Mouse (Mus musculus): ENCODE data around the gene Rpl29. TPM values are rescaled to one million over a fixed set of nuclear protein-coding genes. Genes with fewer than 3 reads are reported as not detected.

Rpl29 gene
- polyA plus RNA-seq, 1 experiment from 2014 or later, result 881 TPM

DNA sequence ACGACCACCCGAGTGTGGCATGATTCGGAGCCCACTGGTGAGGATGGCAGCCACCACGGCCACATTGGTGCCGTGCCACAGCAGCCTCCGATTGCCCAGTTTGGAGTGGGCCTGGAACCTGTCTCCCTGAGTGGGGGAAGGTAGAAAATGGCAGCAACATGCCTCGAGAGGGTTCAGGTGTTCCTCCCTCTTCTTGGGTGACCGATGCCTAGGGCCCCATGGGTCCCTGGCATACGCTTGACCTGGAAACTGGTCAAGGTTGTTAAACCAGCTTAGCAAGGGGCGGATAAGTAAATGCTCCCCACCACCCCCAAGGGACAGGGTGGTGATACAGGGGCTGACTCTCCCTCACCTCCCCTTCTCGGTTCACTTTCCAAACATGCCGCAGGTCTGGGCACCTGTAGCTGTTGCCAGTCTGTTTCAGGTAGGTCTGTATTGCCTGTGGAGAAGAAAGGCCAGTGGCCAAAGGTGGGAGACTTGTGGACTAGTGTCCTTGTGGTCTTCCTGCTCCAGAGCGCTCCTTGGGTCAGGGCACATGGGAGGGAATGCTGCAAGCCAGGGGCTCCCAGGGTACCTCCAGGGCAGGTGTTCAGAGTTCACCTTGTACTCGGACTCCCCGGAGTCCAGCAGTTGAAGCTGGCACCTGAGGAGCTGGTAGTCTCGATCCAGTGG is 44.0 kb downstream of the Rpl29 start:
- Histone ChIP-seq H3K27ac (ENCODE audit: low read length) (no peak overlapping the region), H3K4me3 (replicated peaks; ENCODE audit: low read length) (no peak overlapping the region), H3K4me1 (ENCODE audit: control insufficient read depth, insufficient read depth, low read length) (peaks cover 38% of the 10 kb centered on the region), H3K9ac (ENCODE audit: low read length) (no peak overlapping the region), H3K9me3 (replicated peaks; ENCODE audit: control insufficient read depth, low read length) (no peaks in the 10 kb centered on the region), H3K27me3 (ENCODE audit: control insufficient read depth, insufficient read depth, low read length) (no peaks in the 10 kb centered on the region), H3K4me2 (ENCODE audit: low read depth, low read length) (no peak overlapping the region), H3K36me3 (ENCODE audit: control insufficient read depth, insufficient read depth, low read length) (no peaks in the 10 kb centered on the region)
- ATAC-seq (ENCODE audit: insufficient read depth, low FRiP score), result no peak
- WGBS, result 83% methylated on average over 16 of the region's 16 CpGs

DNA sequence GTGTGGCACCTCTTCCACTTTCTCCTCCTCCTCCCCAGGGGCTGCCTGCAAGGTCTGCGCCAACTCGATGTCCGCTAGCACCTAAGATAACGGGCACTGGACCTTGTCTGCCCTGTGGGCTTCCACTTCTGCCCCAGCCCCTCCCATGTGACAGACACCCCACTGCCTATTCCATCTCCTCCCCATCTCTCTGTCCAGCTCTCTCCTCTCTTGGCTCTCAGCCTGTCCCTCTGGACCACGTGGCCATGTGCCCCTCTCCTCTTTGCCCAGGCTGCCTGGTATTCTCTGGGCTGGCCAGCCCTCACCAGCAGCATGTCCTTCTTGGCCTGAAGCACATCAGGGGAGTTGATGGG is 44.5 kb downstream of the Rpl29 start:
- no peak overlapping the region for H3K4me2 ChIP-seq (ENCODE audit: low read depth, low read length)
- H3K9me3 ChIP-seq (replicated peaks; ENCODE audit: control insufficient read depth, low read length), result no peaks in the 10 kb centered on the region
- no peak for ATAC-seq (ENCODE audit: insufficient read depth, low FRiP score)
- WGBS, result 67% methylated on average over 5 of the region's 5 CpGs
- H3K27ac ChIP-seq (ENCODE audit: low read length), result no peak overlapping the region
- no peaks in the 10 kb centered on the region for H3K36me3 ChIP-seq (ENCODE audit: control insufficient read depth, insufficient read depth, low read length)
- no peak overlapping the region for H3K4me3 ChIP-seq (replicated peaks; ENCODE audit: low read length)
- H3K9ac ChIP-seq (ENCODE audit: low read length), result no peak overlapping the region; the same call in 1 of the 2 replicates
- peaks cover 40% of the 10 kb centered on the region for H3K4me1 ChIP-seq (ENCODE audit: control insufficient read depth, insufficient read depth, low read length)
- no peaks in the 10 kb centered on the region for H3K27me3 ChIP-seq (ENCODE audit: control insufficient read depth, insufficient read depth, low read length)

DNA sequence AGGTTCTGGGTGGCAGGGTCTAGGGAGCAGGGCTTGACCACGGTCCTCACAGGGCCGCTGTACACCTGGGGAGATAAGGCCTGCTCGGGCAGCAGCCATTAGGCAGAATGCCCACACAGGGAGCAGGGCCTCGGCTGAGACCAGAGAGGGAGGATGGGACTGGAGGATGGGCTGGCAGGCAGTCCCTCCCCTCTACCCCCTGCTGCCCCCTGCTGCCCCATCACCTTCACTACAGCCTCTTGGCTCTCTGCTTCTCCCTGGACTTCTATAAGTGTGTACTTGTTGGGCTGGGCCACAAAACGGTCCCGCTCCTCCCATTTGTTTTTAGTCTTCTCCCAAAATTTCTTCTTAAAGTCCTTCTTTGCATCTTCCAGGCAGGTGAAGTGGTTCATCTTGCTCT is 45.2 kb downstream of the Rpl29 start:
- Histone ChIP-seq H3K4me1 (ENCODE audit: control insufficient read depth, insufficient read depth, low read length) (peaks cover 40% of the 10 kb centered on the region), H3K4me2 (ENCODE audit: low read depth, low read length) (0 out of 2 replicates have a peak overlapping the region, but pooled peaks have one; percentile 5)

DNA sequence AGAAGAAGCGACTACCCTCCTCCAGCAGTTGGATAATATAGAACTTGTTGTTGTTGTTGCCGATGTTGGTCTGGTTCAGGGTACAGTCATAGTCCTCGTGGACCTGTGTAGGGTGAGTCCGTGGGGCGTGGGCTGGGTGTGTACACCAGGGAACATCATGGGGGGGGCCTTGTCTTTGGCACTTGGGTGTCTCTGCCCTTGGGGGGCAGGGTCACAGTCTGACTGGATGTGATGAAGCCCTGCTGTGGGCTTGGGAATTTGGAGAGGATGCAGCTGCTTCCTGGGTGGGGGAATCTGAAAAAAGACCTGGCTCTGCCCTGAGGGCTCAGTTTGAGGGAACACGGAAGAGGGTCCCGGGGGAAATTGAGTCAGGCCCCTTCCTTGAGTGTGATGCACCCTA is 45.8 kb downstream of the Rpl29 start:
- no peak overlapping the region for H3K27ac ChIP-seq (ENCODE audit: low read length)
- WGBS, result 60% methylated on average over 7 of the region's 7 CpGs
- no peaks in the 10 kb centered on the region for H3K9me3 ChIP-seq (replicated peaks; ENCODE audit: control insufficient read depth, low read length)
- H3K4me1 ChIP-seq (ENCODE audit: control insufficient read depth, insufficient read depth, low read length), result peaks cover 40% of the 10 kb centered on the region
- no peak overlapping the region for H3K4me3 ChIP-seq (replicated peaks; ENCODE audit: low read length)
- no peaks in the 10 kb centered on the region for H3K27me3 ChIP-seq (ENCODE audit: control insufficient read depth, insufficient read depth, low read length)
- H3K4me2 ChIP-seq (ENCODE audit: low read depth, low read length), result peak overlapping the region; percentile 56; the same call in 1 of the 2 replicates
- H3K9ac ChIP-seq (ENCODE audit: low read length), result peak overlapping the region; percentile 55; the same call in 1 of the 2 replicates
- ATAC-seq (ENCODE audit: insufficient read depth, low FRiP score), result no peak
- no peaks in the 10 kb centered on the region for H3K36me3 ChIP-seq (ENCODE audit: control insufficient read depth, insufficient read depth, low read length)

More for the DNA sequence above, 45.2 kb downstream of the Rpl29 start:
- H3K4me3 ChIP-seq (replicated peaks; ENCODE audit: low read length), result no peak overlapping the region
- 5% methylated on average over 6 of the region's 6 CpGs for WGBS
- H3K36me3 ChIP-seq (ENCODE audit: control insufficient read depth, insufficient read depth, low read length), result no peaks in the 10 kb centered on the region
- H3K9ac ChIP-seq (ENCODE audit: low read length), result peak overlapping the region; percentile 55
- no peaks in the 10 kb centered on the region for H3K9me3 ChIP-seq (replicated peaks; ENCODE audit: control insufficient read depth, low read length)
- no peak overlapping the region for H3K27ac ChIP-seq (ENCODE audit: low read length)
- ATAC-seq (ENCODE audit: insufficient read depth, low FRiP score), result no peak
- H3K27me3 ChIP-seq (ENCODE audit: control insufficient read depth, insufficient read depth, low read length), result no peaks in the 10 kb centered on the region

DNA sequence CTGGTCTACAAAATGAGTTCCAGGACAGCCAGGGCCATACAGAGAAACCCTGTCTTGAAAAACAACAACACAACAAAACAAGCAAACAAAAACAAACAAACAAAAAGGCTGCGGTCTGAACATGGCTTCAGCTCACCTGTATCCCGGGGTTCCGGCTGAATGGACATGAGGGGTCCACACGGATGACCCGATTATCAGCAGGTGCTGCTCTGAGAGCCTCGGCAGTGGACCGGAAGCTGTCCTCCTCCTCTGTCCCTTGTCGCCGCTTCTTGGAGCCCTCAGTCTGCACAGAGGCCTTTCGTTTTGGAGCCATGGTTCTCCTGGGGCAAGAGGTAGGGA is 46.4 kb downstream of the Rpl29 start, which contains the start of gene Rrp9:
Gene Rrp9 (plus strand): TSS at position 301 of the 339 bp plus-strand sequence.
- H3K9ac ChIP-seq (ENCODE audit: low read length), result peak within 1 kb of the TSS; percentile 62
- ATAC-seq (ENCODE audit: insufficient read depth, low FRiP score), result no peak
- WGBS, result 87% methylated on average over 10 of the region's 10 CpGs
- peaks cover 4% of the 10 kb centered on the region; the same call in 1 of the 2 replicates for H3K36me3 ChIP-seq (ENCODE audit: control insufficient read depth, insufficient read depth, low read length)
- H3K9me3 ChIP-seq (replicated peaks; ENCODE audit: control insufficient read depth, low read length), result no peaks in the 10 kb centered on the region
- peak within 1 kb of the TSS; percentile 77 for H3K4me3 ChIP-seq (replicated peaks; ENCODE audit: low read length)
- H3K27me3 ChIP-seq (ENCODE audit: control insufficient read depth, insufficient read depth, low read length), result no peaks in the 10 kb centered on the region
- H3K4me1 ChIP-seq (ENCODE audit: control insufficient read depth, insufficient read depth, low read length), result peaks cover 40% of the 10 kb centered on the region
- peak within 1 kb of the TSS; percentile 56 for H3K4me2 ChIP-seq (ENCODE audit: low read depth, low read length)
- H3K27ac ChIP-seq (ENCODE audit: low read length), result peak within 1 kb of the TSS; percentile 82

DNA sequence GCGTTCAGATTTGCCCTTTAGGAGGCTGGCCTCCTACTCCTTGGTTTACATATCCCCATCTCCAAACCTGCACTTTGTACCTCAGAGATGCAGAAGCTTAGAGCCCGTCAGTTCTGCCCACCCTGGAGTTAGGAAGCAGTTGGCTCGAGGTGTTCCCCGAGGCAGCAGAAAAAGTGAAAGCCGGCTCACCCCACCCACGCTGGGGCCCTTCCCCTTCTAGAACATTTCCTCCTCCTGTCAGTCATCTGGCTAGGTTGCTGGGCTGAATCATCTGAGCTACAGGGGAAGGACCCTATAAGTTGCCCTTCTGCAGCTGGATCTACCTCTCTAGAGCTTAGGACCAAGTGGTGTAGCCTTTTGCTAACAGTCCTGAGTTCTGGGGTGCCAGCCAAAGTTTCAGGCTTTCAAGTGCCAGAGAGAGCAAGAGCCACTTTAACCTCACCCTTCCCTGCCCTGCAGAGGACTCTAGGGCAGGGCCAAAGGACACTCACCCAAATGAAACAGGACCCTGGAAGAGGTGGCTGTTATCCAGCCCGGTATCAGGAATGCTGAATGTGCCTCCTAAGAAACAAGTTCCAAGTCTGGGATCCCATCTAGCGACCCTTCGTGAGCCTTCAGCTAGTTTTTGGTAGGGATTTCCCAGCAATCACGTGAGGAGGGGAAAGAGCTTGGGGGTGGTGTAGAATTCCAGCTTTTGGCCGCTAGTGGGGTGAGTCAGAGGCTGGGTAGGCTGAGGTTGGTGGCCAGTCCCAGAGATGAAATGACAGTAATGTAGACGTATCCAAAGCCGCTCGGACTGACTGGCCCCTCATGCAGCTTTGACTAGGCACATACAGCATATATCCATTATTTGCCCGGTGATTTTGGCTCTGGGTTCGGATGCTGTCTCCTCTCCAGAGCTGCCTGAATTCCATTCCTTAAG is 47.0 kb downstream of the Rpl29 start:
- WGBS, result 16% methylated on average over 16 of the region's 16 CpGs
- Histone ChIP-seq H3K4me3 (replicated peaks; ENCODE audit: low read length) (peak overlapping the region; percentile 77), H3K27ac (ENCODE audit: low read length) (peak overlapping the region; percentile 82), H3K36me3 (ENCODE audit: control insufficient read depth, insufficient read depth, low read length) (peaks cover 7% of the 10 kb centered on the region; the same call in 1 of the 2 replicates), H3K4me2 (ENCODE audit: low read depth, low read length) (peak overlapping the region; percentile 56), H3K4me1 (ENCODE audit: control insufficient read depth, insufficient read depth, low read length) (peaks cover 40% of the 10 kb centered on the region), H3K9ac (ENCODE audit: low read length) (peak overlapping the region; percentile 62), H3K27me3 (ENCODE audit: control insufficient read depth, insufficient read depth, low read length) (no peaks in the 10 kb centered on the region), H3K9me3 (replicated peaks; ENCODE audit: control insufficient read depth, low read length) (no peaks in the 10 kb centered on the region)
- ATAC-seq (ENCODE audit: insufficient read depth, low FRiP score), result peak; percentile 54

DNA sequence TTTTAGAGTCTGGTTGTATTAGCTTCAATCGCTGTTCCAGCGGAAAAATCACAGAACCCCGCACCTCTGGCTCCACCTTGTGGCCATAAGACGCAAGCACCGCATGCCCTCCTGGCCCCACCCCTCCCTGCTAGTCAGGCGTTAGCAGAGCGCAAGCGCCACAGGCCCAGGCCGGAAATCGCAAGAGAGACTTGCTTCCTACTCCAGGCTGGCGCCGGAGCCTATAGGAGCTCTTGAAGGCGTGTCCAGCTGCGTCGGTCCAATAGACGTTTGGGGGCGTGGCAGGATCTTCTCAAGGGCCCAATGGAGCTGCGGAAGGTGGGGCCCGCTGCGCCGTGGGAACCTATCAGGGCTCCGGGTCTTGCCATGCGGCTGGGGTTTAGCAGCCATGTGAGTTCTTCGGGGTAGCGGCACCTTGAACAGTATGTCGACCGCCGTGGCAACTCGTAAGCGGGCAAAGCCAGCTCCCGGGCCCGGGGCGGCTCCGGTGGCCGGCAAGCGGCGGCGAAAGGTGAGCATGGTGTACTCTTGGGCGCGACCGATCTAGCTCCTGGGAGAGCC is 47.8 kb downstream of the Rpl29 start, which contains the start of gene Parp3:
Gene Parp3 (minus strand): TSS at position 26 of the 561 bp plus-strand sequence.
- peak within 1 kb of the TSS; percentile 72 for H3K9ac ChIP-seq (ENCODE audit: low read length)
- H3K27ac ChIP-seq (ENCODE audit: low read length), result peak within 1 kb of the TSS; percentile 82
- under 1% methylated on average over 41 of the region's 41 CpGs for WGBS
- H3K9me3 ChIP-seq (replicated peaks; ENCODE audit: control insufficient read depth, low read length), result no peaks in the 10 kb centered on the region
- H3K4me2 ChIP-seq (ENCODE audit: low read depth, low read length), result peak within 1 kb of the TSS; percentile 97
- H3K27me3 ChIP-seq (ENCODE audit: control insufficient read depth, insufficient read depth, low read length), result no peaks in the 10 kb centered on the region
- H3K4me3 ChIP-seq (replicated peaks; ENCODE audit: low read length), result peak within 1 kb of the TSS; percentile 77
- H3K4me1 ChIP-seq (ENCODE audit: control insufficient read depth, insufficient read depth, low read length), result peaks cover 36% of the 10 kb centered on the region
- ATAC-seq (ENCODE audit: insufficient read depth, low FRiP score), result peak; percentile 97
- H3K36me3 ChIP-seq (ENCODE audit: control insufficient read depth, insufficient read depth, low read length), result peaks cover 7% of the 10 kb centered on the region; the same call in 1 of the 2 replicates

DNA sequence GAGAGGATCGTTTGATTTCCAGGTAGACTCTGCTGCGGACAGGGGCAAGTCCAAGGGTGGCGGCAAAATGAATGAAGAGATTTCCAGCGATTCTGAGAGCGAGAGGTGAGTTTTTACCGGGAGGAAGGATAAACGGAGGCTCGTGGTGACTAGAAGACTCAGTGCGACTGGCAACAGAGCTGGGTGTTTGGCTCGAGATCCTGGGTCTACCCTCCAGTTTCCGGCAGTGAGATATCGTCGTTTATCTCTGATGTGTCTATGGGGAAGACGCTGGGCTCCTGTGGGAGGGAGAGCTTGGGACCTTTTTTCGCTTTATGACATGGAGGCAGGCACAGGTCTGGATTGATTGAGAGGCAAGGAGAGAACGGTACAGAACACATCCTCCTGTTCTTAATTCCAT is 48.4 kb downstream of the Rpl29 start:
- peak overlapping the region; percentile 77 for H3K4me3 ChIP-seq (replicated peaks; ENCODE audit: low read length)
- H3K27ac ChIP-seq (ENCODE audit: low read length), result no peak overlapping the region

More for the DNA sequence above, 48.4 kb downstream of the Rpl29 start:
- H3K27me3 ChIP-seq (ENCODE audit: control insufficient read depth, insufficient read depth, low read length), result no peaks in the 10 kb centered on the region
- 1% methylated on average over 16 of the region's 16 CpGs for WGBS
- H3K9me3 ChIP-seq (replicated peaks; ENCODE audit: control insufficient read depth, low read length), result no peaks in the 10 kb centered on the region
- H3K4me2 ChIP-seq (ENCODE audit: low read depth, low read length), result peak overlapping the region; percentile 97
- no peak for ATAC-seq (ENCODE audit: insufficient read depth, low FRiP score)
- peak overlapping the region; percentile 72 for H3K9ac ChIP-seq (ENCODE audit: low read length)
- peaks cover 36% of the 10 kb centered on the region for H3K4me1 ChIP-seq (ENCODE audit: control insufficient read depth, insufficient read depth, low read length)
- peaks cover 7% of the 10 kb centered on the region; the same call in 1 of the 2 replicates for H3K36me3 ChIP-seq (ENCODE audit: control insufficient read depth, insufficient read depth, low read length)
